Mouse (Mus musculus) frontal cortex, postnatal 36 days (tissue): ENCODE results near the gene Slc6a5.
A peak's percentile ranks its signal among the peaks of the same experiment; 100 is the strongest.

Experiments
- DNase-seq, 2 experiments: peaks; one replicate each; pipeline ENCODE4 v3.0.0; 2022; ENCODE audit warnings: low spot score in 2 of 2

The Slc6a5 gene

DNA sequence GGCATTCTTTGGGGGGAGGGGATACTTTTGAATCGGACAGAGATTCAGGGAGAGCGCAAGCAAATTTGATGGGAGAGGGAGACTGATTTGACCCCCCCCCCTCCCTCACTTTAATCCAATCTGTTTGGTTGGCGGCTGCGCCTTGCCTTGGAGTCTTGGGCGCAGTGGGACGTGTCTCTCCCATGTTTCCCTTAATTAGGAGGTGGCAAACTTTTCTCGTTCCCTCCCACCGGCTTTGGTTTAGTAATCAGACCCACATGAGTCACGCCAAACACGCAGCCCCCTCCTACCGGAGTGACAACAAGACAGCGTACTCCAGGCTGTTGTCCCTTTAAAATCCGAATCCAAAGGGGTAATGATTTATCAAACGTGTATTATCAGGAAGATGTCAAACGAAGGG, at the start of gene Slc6a5:
Slc6a5 (plus strand) TSS at position 297 of the 400 bp plus-strand sequence.
- DNase-seq = no peak

DNA sequence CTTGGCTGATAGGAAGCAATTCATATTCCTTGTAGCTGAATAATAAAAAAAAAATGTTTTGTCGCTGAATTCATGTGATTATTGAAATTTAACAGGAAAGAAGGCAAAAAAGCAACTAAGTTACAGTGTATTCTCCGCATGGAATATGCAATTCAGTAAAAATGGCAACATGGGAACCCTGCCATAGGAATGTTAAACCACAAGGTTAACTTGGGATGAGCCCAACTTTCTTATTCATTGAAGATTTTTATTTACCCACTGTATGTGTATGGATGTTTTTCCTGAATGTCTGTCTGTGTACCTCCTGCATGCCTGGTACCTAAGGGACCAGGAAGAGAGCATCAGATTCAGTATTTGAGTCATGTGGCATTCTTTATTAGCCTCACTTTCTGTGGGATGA, 48.8 kb upstream of the Slc6a5 start:
- no peak for DNase-seq

DNA sequence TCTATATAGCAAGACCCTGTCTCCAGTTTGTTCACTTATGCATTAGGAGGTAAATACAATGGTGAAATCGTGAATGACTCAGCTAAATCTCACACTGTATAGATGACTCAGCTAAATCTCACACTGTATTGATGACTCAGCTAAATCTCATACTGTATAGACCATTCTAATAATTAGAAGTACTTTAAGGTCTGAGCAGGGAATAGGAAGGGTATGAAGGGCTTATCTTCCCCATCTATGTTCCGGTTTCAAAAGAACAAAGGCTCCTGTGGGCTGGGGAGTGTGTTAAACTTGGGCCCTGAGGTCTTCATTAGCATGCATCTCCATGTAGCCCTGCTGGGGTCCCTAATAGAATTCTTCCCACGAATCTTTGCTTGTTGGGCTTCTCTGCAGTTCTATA, 46.2 kb upstream of the Slc6a5 start:
- DNase-seq = no peak

DNA sequence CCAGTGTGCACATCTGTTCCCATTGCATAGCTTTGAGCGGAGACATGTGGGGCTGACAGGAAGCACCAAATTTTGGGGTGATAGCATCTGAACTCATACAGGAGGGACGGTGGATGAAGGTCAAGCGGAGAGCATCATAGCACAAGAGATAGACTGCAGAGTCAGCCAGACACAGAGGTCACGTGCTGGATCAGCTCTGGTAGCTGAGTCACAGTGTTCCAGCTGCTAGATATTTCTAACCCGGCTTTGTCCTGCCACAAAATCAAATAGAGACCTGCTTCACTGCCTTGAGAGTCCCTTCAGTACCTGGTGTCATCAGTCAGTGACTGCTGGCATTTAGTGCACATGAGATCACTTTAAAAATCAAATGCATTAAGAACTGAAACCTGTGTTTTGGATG, 40.3 kb upstream of the Slc6a5 start:
- DNase-seq = no peak

DNA sequence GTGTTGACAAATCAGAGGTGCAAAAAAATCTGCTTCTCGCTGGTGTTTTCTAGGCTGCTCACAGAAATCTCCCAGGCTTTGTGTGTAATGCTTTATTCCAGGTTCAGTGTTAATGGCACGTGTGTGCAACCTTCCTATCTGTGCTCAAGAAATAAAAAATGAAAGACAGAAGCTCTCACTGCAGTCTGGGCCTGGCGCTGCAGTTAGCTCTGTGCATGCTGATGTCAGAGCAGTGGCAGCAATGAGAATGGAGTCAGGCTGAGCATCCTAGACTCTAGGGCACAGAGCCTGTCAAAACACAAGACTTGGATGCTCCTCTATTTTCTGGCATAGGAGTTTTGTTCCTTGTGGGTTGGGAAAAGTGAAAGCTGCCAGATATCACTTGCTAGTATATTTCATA, 39.7 kb upstream of the Slc6a5 start:
- DNase-seq = peak in 1 of 2 experiments; percentile 25

DNA sequence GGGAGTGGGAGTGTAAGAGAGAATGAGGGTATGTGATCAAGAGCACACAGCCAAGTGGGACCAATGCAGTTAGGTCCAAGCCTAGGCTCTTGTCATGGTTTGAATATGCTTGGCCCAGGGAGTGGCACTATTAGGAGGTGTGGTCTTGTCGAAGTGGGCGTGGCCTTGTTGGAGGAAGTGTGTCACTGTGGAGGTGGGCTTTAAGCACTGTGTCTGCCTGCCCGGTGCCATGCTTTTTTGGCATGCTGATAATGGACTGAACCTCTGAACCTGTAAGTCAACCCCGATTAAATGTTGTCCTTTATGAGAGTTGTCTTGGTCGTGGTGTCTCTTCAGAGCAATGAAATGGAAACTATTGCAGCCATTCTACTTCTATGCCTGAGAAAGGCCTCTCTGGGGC, 32.6 kb upstream of the Slc6a5 start:
- DNase-seq = no peak

DNA sequence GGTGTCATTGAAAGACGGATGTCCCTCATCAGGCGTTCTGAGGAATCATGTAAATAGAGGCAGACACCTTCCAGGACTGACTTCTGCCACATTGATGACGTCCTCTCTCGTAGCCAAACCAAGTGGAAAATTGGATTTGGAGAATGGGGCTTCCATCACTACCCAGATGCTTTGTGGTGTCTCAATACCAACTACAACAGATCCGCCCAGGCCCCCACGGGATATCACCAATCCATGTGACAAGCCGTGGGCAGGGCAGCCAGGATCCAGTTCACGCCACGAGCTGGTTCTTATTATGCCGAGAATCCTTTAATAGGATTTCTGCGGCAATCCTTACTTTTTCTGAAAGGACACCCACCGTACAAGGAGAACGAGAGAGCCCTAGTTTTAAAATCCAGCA, 30.9 kb upstream of the Slc6a5 start:
- DNase-seq = no peak

DNA sequence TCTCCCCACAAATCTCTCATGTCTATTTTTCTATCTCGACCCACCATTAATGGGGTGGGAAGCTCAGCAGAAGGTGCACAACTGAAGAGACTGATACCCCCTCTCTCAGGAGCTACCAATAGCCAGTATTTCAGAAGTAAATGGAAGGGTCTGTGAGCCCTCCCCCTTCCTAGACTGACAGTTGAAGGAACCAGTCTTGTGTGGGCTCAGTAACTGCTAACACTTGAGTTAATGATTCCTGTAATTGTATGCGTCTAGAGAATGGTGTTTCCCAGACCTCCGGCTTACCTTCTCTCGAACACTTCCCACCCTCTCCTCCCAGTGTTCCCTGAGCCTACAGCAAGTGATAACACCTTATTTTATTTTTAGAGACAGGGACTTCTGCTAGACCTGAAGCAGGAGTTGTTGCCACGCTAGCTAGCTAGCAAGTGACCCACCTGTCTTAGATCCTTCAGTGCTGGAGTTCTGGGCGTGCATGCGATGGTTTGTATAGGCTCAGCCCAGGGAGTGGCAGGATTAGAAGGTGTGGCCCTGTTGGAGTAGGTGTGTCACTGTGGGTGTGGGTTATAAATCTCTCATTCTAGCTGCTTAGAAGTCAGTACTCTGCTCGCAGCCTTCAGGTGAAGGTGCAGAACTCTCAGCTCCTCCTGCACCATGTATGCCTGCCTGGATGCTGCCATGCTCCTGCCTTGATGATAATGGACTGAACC, 29.8 kb upstream of the Slc6a5 start:
- no peak for DNase-seq

DNA sequence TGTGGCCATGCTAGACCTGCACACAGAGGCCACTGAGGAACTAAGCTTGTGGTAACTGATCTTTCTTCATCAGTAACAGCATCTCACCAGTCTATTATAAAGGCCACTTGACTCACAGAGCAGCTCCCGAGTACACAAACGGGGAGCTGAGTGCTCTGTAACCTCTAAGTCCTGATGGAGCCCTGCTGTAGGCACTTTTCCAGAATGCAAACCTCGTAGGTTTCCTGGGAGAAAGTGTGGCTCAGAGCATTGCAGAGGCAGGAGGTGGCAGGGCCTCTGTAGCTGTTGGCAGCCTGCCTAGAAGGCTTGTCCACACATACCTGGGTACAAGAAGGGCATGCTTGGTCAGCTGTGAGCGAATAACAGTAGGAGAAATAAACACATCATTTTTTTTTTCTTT, 27.7 kb upstream of the Slc6a5 start:
- no peak for DNase-seq

DNA sequence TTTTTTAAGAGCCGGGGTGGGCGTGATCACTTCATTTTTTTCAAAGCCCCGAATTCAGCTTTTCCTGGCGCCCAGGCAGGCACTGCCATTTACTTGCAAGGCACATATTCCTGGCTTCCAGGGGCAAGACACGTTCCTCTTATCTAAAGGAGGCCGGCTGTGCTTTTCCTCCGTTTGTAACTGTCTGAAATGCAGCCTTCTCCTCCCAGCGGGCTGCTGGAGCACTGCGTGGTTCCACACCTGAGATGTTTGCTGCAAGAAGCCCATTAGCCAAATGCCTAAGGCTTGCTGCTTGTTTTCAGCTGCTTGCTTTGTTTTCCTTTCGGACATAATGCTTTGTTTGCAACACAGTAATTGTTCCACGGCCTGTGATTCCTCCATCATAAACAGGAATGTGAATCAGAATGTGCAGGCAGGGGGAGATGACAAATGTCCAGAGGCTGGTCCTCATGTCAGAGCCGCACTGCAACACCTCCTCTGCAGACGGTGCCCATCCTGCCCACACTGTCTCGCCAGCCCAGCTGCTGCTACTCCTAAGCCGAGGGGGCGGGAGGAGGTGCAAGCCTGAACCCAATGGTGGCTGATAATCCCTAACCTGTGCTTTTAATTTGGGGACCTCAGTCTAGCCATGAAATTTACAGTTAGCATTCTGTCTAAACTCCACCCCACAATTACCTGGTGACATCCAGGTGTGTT, 27.1 kb upstream of the Slc6a5 start:
- DNase-seq = peak; percentile 22 to 25

DNA sequence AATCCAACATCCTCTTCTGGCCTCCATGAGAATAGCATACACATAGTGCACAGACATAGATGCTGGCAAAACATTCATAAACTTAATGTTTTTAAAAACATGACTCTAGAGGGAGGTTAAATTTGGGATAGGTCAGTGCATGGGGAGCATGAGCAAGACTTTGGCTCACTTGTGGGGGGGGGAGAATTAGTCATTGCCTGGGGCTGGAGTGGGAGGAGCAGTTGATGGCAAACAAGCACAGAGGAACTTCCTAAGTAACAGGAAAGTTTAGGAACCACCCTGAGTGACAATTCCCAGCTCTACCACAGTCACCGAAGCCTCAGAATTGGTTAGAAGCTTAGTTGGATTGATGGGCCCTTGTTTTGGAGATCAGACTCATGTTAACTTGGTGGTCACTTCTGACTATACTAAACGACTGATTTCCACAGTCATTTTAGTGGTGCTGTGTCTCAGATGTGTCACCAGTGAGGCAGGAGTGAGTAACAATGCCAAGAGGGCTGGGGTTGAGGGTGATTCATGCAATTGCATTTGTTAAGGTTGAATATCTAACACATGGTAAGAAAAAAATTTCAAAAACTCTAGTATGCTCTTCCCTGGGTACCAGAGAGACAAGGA, 22.1 kb upstream of the Slc6a5 start:
- DNase-seq = no peak

DNA sequence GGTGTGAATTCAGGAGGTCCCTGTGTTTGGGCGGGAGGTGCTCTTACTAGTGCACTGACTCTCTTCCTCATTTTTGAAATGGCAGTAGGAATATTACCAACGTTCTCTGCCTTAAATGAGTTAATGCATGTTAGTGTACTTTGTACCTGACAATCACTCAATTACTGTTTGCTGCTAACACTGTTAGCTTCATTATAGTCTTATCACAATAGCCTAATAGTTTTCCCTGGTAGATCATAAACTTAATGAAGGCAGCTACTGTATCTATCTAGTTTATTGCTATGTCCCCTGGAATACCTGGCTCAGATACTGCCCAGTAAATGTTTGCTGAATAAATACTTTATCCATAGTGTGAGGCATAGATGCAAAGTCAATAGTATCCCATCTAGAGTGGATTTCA, 15.2 kb upstream of the Slc6a5 start:
- no peak for DNase-seq

DNA sequence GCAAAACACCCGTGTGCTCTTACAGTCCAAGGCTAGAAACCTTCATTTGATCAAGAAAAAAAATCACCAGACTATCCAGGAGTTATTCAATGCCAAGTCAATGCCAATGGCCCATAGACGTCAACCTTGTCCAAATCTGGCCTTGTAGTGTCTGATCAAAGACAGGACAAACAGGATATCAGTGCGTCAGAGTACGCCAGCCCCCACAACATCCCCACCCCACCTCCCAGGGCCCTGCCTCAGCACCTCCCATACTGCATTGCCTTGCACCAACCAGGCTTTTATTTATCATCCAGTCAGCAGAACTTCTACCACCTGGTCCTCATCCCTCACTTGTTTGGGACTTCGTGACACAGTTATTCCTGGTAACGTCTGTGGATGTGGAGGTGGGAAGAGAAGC, 14.7 kb upstream of the Slc6a5 start:
- DNase-seq = no peak

DNA sequence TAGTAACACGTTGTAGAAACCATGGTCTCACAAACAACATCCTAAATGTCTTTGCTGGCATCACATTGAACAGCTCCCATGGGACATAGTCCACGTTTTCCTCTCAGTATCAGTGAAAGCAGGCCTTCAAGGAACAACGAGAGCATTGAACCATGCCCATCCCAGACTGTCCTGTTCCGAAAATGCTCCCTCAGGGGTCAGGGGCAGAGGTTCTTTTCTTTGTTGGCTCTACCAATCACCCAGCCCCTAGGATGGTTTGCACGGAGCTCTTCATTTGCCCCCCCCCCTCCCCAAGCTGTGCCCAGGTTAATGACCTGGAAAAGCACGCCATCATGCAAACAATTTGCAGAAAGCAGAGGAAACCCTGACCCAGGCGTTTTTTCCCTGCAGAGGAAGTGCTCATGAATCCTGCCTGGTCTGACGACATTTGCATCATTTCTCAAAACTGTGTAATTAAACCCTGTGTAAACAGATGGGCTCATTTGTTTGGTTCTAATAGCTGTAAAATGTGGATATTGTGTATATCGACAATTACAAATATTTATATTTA, 7.9 kb upstream of the Slc6a5 start:
- no peak for DNase-seq

DNA sequence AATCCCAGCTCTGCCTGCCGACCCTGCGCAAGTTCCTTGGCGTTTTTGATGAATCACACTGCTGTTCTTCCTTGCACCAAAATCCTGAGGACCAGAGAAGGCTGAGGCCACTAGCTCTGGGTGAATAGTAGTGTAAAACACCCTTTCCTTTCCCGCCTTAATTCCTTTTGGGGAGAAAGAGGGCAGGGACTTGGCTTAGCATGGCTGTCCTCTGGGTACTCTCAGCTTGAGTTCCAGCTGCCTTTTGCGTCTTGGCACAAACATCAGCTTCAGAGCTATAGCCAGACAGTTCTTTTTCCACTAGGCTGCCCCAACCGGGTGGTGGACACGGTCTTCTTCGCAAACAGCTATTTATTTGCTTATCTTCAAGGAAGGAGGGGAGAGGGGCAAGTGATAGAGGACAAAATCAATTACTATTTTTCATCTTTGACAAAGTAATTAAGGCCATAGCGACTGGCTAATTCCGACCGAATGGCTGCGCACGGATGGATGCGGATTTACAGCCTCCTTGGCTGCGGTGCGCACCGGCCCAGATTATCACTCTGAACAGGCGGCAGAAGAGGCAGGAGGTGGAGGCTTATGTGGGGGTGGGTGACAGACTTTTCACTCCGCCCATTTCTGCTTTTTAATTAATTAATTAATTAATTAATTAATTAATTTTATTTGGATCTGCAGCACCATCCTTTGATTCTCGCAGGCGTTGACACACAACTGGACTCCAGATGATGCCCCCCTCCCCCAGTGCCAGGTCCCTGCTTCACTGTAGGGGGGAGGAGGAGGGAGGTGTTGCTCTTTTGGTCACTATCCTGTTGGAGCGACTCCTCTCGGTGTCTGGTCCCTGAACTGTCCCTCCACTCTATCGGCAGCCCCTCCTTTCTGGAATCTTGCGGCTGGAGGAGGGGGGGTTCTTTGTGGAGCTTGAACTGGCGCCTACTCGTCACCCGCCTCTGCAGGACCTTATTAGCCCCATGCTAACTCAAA, 2.5 kb upstream of the Slc6a5 start:
- DNase-seq = no peak

DNA sequence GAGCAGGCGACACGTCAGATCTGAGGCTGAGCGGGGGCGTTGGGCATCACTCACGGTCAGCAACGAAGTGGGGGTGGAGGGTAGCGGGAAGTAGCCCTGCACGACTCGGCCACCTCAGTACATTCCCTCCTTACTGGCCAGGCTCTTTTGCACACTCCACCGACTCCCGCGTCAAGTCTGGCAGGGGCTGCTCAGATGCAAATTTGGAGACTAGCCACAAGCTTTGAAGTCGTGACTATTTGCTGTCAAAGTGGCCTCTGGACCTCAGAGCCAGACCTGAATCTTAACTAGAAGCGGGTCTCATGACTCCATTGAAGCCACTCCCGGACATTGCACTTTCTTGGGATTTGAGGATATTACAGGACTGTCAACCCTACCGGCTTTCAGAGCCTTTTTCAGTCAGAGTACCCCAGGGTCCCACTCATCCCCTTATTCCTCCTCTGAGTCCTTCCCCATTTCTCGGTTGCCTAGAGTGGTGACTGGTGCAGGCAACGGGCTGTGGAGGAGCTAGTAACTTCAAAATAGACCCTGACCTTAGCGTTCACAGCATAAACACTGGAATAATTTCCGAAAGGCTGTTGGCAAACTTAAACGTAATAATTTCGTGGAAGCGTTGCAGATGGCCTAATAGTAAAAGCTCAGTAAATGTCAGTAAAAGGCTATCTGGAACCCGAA, 1.6 kb upstream of the Slc6a5 start:
- no peak for DNase-seq

DNA sequence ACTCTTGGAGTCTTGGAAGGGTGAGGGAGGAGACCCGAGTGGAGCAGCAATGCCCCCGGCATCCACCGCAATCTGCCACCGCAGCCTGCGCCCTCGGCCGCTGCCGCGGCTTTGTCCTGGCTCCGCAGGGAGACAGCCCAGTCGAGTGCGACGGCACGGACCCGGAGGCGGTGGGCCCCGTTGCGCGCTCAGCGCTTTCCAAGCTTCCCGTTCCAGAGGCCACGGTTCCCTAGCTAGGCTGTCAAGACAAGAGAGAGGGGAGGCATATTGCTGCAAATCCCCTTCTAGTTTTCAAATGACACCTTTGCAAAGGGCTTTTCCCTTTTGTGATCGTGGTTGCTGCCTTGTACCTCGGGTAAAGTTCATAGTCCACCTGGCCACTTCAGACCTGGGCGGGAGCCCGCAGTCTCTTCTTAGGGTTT, 945 bp upstream of the Slc6a5 start:
- DNase-seq = no peak

DNA sequence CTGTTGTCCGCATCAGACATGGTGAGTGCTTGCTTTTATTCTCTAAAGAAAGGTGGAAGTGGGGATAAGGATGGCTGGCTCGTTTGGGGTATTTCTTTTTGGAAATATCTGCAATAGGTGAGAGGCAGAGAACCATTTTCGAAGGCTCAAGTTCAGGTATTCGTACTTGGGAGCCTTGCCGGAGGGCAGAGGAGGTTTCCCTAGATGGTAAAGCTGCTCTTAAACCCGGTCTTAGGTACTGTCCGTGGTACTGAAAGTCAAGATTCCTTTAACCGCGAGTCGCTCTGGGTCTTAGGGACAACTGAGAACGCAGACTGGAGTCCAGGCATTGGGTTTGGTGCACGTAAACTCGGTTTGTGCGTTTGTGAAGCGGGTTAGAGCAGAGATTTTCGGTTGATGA, 415 bp downstream of the Slc6a5 start:
- DNase-seq = peak in 1 of 2 experiments; percentile 30

DNA sequence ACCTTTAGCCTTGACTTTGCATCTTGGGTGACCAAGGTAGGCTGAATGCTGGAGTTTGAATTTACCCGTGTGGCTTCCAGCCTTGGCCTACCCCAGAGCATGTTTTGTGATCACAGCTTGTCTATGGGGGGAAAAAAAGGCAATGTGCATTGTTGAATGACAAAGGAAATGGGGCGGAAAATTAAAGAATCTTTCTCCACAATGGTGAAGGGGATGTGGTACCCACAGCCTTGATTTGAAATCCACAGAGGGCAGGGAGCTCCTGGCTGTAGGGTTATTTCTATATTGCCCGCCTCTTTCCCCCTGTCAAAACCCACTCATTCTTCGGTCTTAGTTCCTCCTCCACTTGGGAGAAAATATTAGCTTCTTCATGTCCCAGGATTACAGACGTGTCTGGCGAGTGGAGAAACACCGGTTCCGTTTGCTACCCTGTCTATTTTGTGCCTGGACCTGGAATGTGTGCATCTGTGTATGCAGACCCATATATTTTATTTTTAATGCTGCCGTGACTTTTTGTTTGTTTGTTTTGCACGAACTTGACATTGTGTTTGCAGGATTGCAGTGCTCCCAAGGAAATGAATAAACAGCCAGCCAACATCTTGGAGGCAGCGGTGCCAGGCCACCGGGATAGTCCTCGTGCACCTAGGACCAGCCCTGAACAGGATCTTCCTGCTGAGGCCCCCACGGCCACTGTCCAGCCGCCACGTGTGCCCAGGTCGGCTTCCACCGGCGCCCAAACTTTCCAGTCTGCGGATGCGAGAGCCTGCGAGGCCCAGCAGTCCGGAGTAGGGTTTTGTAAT, 1.4 kb downstream of the Slc6a5 start:
- no peak for DNase-seq

DNA sequence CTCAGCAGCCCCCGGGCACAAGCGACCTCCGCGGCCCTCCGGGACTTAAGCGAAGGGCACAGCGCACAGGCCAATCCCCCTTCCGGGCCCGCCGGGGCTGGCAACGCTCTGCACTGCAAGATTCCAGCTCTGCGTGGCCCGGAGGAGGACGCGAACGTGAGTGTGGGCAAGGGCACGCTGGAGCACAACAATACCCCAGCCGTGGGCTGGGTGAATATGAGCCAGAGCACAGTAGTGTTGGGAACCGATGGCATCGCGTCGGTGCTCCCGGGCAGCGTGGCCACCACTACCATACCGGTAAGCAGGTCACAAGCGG, 2.0 kb downstream of the Slc6a5 start:
- no peak for DNase-seq
